Comparison of ENCODE assay signal across 24 mouse cellular contexts in genomic region chr6:134461175-134461574, GRCm38 (mm10).
"Had no signal": no experiment of that assay in that cellular context is flagged by ENCODE, and none has a peak within 500 bp of the region (broad histone marks: within the 10 kb centered on the region; RNA-seq: fewer than 3 reads in every experiment).

No protein-coding gene starts in this region.

- H3K27me3 ChIP-seq: limb, embryonic 12.5 days; limb, embryonic 15.5 days; lung, embryonic 15.5 days; megakaryocyte, embryonic 14.5 days; midbrain, embryonic 13.5 days; neural tube, embryonic 13.5 days had no signal

- ATAC-seq: inflammation-experienced regulatory T-cells, adult 6 months; intestine, embryonic 16.5 days; liver, postnatal 0 days; midbrain, embryonic 13.5 days; midbrain, embryonic 16.5 days had no signal

- H3K9me3 ChIP-seq: limb, embryonic 12.5 days; limb, embryonic 15.5 days; lung, embryonic 15.5 days; midbrain, embryonic 10.5 days; midbrain, embryonic 13.5 days; neural tube, embryonic 13.5 days had no signal

- H3K4me2 ChIP-seq: limb, embryonic 12.5 days; limb, embryonic 15.5 days; liver, embryonic 11.5 days; lung, embryonic 15.5 days; midbrain, embryonic 13.5 days; neural tube, embryonic 13.5 days had no signal

- H3K4me3 ChIP-seq: limb, embryonic 12.5 days; limb, embryonic 15.5 days; lung, embryonic 15.5 days; megakaryocyte, embryonic 14.5 days; midbrain, embryonic 10.5 days; midbrain, embryonic 13.5 days; myocyte; neural tube, embryonic 13.5 days had no signal

- H3K9ac ChIP-seq: limb, embryonic 12.5 days; limb, embryonic 15.5 days; liver, embryonic 14.5 days; liver, postnatal 0 days; lung, embryonic 15.5 days; midbrain, embryonic 13.5 days; neural tube, embryonic 13.5 days had no signal

- DNase-seq: kidney, adult 18-20 months; kidney, postnatal 14 days; left cerebral cortex, postnatal 4 days; liver, postnatal 0 days; lung, postnatal 10 days; lung, postnatal 4 days; retina, postnatal 1 day; right cerebral cortex, postnatal 25 days; spleen, adult 18-20 months; thymus, adult 18-20 months; thymus, postnatal 4 days had no signal

- H3K4me1 ChIP-seq: limb, embryonic 12.5 days; limb, embryonic 15.5 days; lung, embryonic 15.5 days; midbrain, embryonic 10.5 days; midbrain, embryonic 13.5 days; neural tube, embryonic 13.5 days had no signal

- H3K27ac ChIP-seq: limb, embryonic 12.5 days; limb, embryonic 15.5 days; liver, embryonic 14.5 days; lung, embryonic 15.5 days; midbrain, embryonic 10.5 days; midbrain, embryonic 13.5 days; neural tube, embryonic 13.5 days had no signal
